Mouse (Mus musculus) kidney, embryonic 16.5 days (tissue): ENCODE measurements around the gene Zfp867. TPM values are rescaled to one million over a fixed set of nuclear protein-coding genes. Genes with fewer than 3 reads are reported as not detected.

Experiments
- ATAC-seq: fragments of 200-750 bp; cut with Nextera tagmentation; 2 replicates; pipeline ENCODE4 v1.8.0; 2017; ENCODE audit warnings: moderate TSS enrichment; ENCODE audit not compliant: low FRiP score, low TSS enrichment
- H3K27ac ChIP-seq: fragments of 300-500 bp; sonication (generic); 2 replicates; pipeline ENCODE4 v1.5.1; 2014; ENCODE audit warnings: low read length
- H3K27me3 ChIP-seq: fragments of 300-500 bp; sonication (generic); 2 replicates; pipeline ENCODE4 v1.6.1; 2014; ENCODE audit warnings: low read length, control low read depth, mixed read lengths; ENCODE audit not compliant: insufficient read depth
- H3K36me3 ChIP-seq: fragments of 300-500 bp; sonication (generic); 2 replicates; pipeline ENCODE4 v1.6.1; 2014; ENCODE audit warnings: low read length, control low read depth, mixed read lengths; ENCODE audit not compliant: insufficient read depth
- H3K4me1 ChIP-seq: fragments of 300-500 bp; sonication (generic); 2 replicates; pipeline ENCODE4 v1.6.1; 2014; ENCODE audit warnings: low read length, control low read depth, mixed read lengths; ENCODE audit not compliant: insufficient read depth
- H3K4me2 ChIP-seq: fragments of 300-500 bp; sonication (generic); replicated peaks from 2 replicates; pipeline ENCODE4 v1.6.1; 2014; ENCODE audit warnings: low read depth, low read length
- H3K4me3 ChIP-seq: fragments of 300-500 bp; sonication (generic); 2 replicates; pipeline ENCODE4 v1.5.1; 2014; ENCODE audit warnings: mild to moderate bottlenecking, low read length
- H3K9ac ChIP-seq: fragments of 300-500 bp; sonication (generic); replicated peaks from 2 replicates; pipeline ENCODE4 v1.6.1; 2014; ENCODE audit warnings: low read length
- H3K9me3 ChIP-seq: fragments of 300-500 bp; sonication (generic); 2 replicates; pipeline ENCODE4 v1.6.1; 2016; ENCODE audit warnings: low read length, control low read depth
- WGBS: fragments of 180-500 bp; shearing (Covaris S2); extraction: QIAGEN DNeasy Blood & Tissue Kit; methylation state at CpG from one replicate; pipeline ENCODE4 v1.1.7; 2014; 5-methylcytosine and 5-hydroxymethylcytosine counted together
- polyA plus RNA-seq: library from polyadenylated mRNA; unstranded; fragments of >200 nt; fragmentation: Nextera tagmentation; extraction: Ambion mirVana; gene quantifications from 2 replicates; pipeline ENCODE4 v1.2.1, GENCODE M21; 2015

Gene Zfp867
- polyA plus RNA-seq, 1 experiment from 2014 or later: 9.3 TPM

DNA sequence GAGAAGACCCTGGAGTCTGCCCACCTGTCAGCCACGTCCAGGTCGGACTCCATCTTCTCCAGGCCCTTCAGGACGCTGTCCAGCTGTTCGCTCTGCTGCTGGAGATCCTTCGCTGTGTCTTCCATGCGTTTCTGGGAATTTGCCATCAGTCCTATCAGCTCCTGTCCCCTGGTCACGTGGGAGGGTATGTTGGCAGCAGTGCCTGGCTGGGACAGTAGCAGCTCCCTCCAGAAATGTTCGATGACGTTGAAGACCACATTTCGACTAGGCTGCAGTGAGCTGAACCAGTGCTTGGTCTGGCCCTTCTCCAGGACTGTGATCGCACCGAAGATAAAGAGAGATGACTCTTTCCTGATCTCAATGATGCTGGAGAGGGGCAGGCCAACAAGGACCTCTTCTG lies 34.3 kb downstream of the Zfp867 start:
- 91% methylated on average over 12 of the region's 12 CpGs for WGBS
- Histone ChIP-seq H3K9me3 (peaks cover 10% of the 10 kb centered on the region), H3K36me3 (peaks cover 27% of the 10 kb centered on the region), H3K27ac (no peak overlapping the region), H3K4me2 (no peak overlapping the region), H3K4me3 (no peak overlapping the region), H3K4me1 (no peaks in the 10 kb centered on the region), H3K27me3 (no peaks in the 10 kb centered on the region), H3K9ac (no peak overlapping the region)
- ATAC-seq: no peak

DNA sequence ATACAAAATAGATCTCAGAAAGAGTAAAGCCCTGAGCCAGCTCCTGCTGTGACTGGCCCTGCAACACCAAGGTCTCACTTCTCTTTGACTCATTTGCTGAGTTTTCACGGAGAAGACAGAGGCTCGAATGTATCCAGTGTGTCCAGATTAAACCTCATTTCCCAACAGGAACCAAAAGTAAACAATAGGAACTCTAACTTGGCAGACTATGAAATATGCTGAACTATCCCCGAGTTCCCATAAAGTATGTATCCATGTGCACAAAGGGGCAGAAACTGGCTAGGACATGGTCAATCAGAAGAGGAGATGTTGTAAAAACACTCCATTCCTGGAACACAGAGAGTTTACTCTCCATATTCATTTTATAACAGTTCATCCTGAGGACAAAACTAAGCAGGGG lies 40.0 kb downstream of the Zfp867 start:
- no peak overlapping the region for H3K9ac ChIP-seq
- H3K27ac ChIP-seq: no peak overlapping the region
- H3K4me3 ChIP-seq: no peak overlapping the region
- no peaks in the 10 kb centered on the region for H3K27me3 ChIP-seq
- ATAC-seq: no peak
- WGBS: 53% methylated on average over 3 of the region's 3 CpGs
- peaks cover 28% of the 10 kb centered on the region for H3K36me3 ChIP-seq
- H3K9me3 ChIP-seq: peaks cover 7% of the 10 kb centered on the region
- no peak overlapping the region for H3K4me2 ChIP-seq
- H3K4me1 ChIP-seq: no peaks in the 10 kb centered on the region

DNA sequence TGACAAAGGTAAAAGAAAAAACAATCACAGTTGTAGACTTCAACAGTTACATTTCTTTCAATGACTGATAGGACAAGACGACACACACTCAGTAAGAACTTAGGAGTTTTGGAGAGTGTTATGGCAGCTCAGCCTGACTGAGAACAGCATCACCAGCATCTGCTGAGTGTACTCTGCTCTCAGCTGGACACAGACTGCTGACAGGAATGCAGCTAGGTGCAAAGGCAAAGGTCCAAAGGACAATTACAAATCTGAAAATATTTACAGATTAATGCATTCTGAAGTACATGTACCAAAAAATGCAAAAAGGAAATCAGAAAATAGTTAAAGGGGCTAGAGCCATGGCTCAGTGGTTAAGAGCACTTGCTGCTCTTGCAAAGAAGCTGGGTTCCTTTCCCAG lies 42.3 kb downstream of the Zfp867 start:
- H3K9me3 ChIP-seq: no peaks in the 10 kb centered on the region
- no peak overlapping the region for H3K27ac ChIP-seq
- no peak overlapping the region for H3K4me3 ChIP-seq
- H3K36me3 ChIP-seq: peaks cover 29% of the 10 kb centered on the region
- H3K4me2 ChIP-seq: no peak overlapping the region
- no peak overlapping the region for H3K9ac ChIP-seq
- no peaks in the 10 kb centered on the region for H3K4me1 ChIP-seq
- ATAC-seq: no peak
- H3K27me3 ChIP-seq: no peaks in the 10 kb centered on the region
- 93% methylated on average over 1 of the region's 1 CpGs for WGBS

DNA sequence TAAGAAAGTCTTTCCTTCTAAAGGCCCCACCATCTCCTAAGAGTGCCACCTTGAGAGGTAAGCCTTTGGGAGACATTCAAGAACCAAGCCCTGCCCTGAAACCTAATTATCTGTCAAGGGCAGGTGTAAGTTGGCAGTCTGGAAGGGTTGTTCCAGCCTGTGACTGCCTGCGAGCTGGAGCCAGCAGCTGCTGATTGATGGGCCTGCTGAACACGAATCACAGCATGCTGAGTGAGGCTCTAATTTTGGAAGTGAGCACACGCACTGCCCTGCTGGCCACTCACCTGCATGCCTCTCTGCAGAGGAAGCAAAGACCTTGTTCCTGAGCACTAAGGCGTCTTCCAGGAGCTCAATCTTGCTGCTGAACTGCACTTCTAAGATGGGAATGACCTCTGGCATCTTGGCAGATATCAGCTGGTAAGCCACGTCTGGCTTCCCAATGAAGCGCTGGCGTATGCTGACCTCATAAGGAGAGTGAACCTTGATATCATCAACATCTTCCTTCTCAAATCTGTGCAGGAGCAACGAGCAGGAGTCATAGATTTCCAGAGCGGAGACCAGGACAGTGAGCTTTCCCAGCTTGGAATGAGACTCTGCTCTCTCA lies 44.1 kb downstream of the Zfp867 start:
- no peak for ATAC-seq
- Histone ChIP-seq H3K27me3 (no peaks in the 10 kb centered on the region), H3K36me3 (peaks cover 31% of the 10 kb centered on the region), H3K4me2 (no peak overlapping the region), H3K9ac (no peak overlapping the region), H3K9me3 (no peaks in the 10 kb centered on the region), H3K4me3 (no peak overlapping the region), H3K27ac (no peak overlapping the region), H3K4me1 (no peaks in the 10 kb centered on the region)
- WGBS: 85% methylated on average over 9 of the region's 9 CpGs

- WGBS: 48% methylated on average over 7 of the region's 7 CpGs
- H3K27me3 ChIP-seq: no peaks in the 10 kb centered on the region
- ATAC-seq: no peak
- no peak overlapping the region for H3K4me3 ChIP-seq
- no peak overlapping the region for H3K4me2 ChIP-seq
- no peak overlapping the region for H3K9ac ChIP-seq
- no peak overlapping the region for H3K27ac ChIP-seq
- H3K36me3 ChIP-seq: peaks cover 34% of the 10 kb centered on the region
- no peaks in the 10 kb centered on the region for H3K4me1 ChIP-seq
- H3K9me3 ChIP-seq: no peaks in the 10 kb centered on the region
Measured at GRCm38 (mm10) chr11:59425671-59426101, 46.6 kb downstream of the Zfp867 start.

DNA sequence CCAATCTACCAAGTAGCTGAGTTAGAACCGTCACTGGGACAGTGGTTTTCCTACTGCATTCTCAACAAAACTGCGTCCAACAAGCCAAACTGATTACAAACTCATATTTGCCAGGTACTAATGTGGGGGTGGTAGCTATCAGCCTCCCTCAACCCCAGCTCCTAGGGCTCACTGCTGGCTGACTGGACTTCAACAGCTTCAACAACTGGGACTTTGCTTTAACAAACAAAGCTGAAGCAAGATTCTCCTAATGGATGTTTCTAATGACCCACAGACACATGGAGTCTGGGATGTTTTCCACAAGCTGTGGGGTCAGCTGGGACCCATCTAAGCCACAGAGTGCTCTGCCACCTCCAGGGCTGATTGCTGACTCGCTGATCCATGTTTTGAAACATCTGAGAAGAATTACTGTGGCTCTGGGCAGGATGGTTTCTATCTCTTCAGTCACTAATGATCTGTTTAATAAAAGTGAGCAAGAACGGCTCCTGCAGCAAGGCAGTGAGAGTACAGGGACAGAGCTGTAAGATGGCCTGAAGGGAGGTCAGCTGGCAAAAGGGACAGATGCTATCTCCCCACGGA lies 49.2 kb downstream of the Zfp867 start:
- WGBS: 72% methylated on average over 5 of the region's 5 CpGs
- Histone ChIP-seq H3K27ac (no peak overlapping the region), H3K36me3 (peaks cover 37% of the 10 kb centered on the region), H3K4me3 (no peak overlapping the region), H3K9me3 (no peaks in the 10 kb centered on the region), H3K9ac (no peak overlapping the region), H3K27me3 (no peaks in the 10 kb centered on the region), H3K4me1 (no peaks in the 10 kb centered on the region), H3K4me2 (no peak overlapping the region)
- ATAC-seq: no peak

GRCm38 (mm10) chr11:59421967-59422366 lies 50.3 kb downstream of the Zfp867 start:
- WGBS: 92% methylated on average over 2 of the region's 2 CpGs
- H3K27me3 ChIP-seq: no peaks in the 10 kb centered on the region
- no peaks in the 10 kb centered on the region for H3K4me1 ChIP-seq
- ATAC-seq: no peak
- H3K9me3 ChIP-seq: no peaks in the 10 kb centered on the region
- peaks cover 35% of the 10 kb centered on the region for H3K36me3 ChIP-seq
- H3K4me3 ChIP-seq: no peak overlapping the region
- H3K4me2 ChIP-seq: no peak overlapping the region
- no peak overlapping the region for H3K9ac ChIP-seq
- H3K27ac ChIP-seq: no peak overlapping the region

GRCm38 (mm10) chr11:59421436-59421835 lies 50.8 kb downstream of the Zfp867 start:
- Histone ChIP-seq H3K9ac (no peak overlapping the region), H3K4me2 (no peak overlapping the region), H3K27ac (no peak overlapping the region), H3K4me1 (no peaks in the 10 kb centered on the region), H3K27me3 (no peaks in the 10 kb centered on the region), H3K4me3 (no peak overlapping the region), H3K9me3 (no peaks in the 10 kb centered on the region), H3K36me3 (peaks cover 30% of the 10 kb centered on the region)
- ATAC-seq: no peak
- WGBS: 86% methylated on average over 8 of the region's 8 CpGs

DNA sequence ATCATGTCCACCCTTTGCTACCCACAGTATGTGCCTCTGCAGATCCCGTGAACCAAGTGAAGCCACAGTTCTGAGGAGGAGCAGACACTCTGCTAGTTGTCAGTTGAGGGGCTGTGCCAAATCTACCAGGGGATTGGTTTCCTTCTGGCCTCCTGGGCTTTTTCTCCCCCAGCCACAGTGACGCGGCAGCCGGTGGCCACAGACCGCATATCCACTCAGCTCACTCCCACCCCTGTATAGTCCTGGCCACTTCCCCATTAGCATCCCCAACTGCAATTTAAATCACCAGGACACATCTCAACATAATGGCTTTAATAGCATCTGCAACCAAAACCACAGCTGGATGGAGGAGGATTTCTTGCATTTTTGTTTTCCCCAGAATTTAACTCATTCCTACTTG lies 53.6 kb downstream of the Zfp867 start:
- no peaks in the 10 kb centered on the region for H3K9me3 ChIP-seq
- H3K4me1 ChIP-seq: no peaks in the 10 kb centered on the region
- H3K9ac ChIP-seq: no peak overlapping the region
- no peak overlapping the region for H3K27ac ChIP-seq
- H3K36me3 ChIP-seq: peaks cover 18% of the 10 kb centered on the region
- no peak overlapping the region for H3K4me2 ChIP-seq
- 61% methylated on average over 5 of the region's 5 CpGs for WGBS
- H3K4me3 ChIP-seq: no peak overlapping the region
- 0 out of 2 replicates have a peak, but pooled peaks have one; percentile 23 for ATAC-seq
- H3K27me3 ChIP-seq: no peaks in the 10 kb centered on the region

DNA sequence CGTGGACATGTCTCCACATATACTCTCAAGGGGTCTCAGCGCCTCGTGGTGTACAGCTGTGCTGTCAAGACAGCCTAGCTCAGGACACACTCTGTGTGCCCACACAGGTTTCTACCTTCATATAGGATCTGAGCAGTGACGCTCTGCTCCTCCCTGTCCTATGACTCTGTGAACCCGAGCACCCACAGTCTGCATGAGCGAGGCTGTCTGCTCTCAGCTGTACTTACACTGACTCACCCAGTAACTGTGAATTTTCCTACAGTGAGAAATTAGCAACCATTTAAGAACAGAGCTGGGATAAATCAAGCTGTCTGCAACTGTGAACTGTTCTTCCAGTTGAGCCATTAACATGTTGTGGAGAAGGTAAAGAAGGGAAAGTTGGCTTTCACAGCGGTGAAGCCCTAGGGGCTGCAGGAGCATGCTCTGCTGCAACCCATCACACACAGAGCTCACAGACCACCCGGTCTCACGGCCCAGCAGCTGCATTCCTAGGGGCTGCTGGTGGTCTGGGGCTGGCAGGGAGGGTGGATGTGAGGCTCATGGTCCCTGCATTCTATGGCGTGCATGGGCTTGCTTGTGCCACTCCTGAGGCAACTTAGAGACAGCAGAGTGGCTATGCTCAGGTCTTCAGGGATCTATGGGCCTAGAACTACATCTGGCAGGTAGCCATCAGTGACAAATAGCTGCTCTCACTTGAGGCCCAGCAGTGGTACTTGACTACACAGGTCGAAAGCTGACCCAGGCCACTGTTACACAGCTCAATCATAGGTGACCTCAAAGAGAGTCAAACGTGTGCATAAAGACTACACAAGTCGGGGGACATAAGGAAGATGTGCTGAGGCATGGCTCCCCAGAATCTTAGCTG lies 59.0 kb downstream of the Zfp867 start:
- ATAC-seq: no peak
- H3K27ac ChIP-seq: no peak overlapping the region
- WGBS: 75% methylated on average over 13 of the region's 13 CpGs

More for the DNA sequence above, 59.0 kb downstream of the Zfp867 start:
- H3K27me3 ChIP-seq: no peaks in the 10 kb centered on the region
- peaks cover 11% of the 10 kb centered on the region for H3K4me1 ChIP-seq
- H3K4me2 ChIP-seq: no peak overlapping the region
- no peaks in the 10 kb centered on the region for H3K9me3 ChIP-seq
- H3K36me3 ChIP-seq: peaks cover 10% of the 10 kb centered on the region; the same call in 1 of the 2 replicates
- no peak overlapping the region for H3K9ac ChIP-seq
- no peak overlapping the region for H3K4me3 ChIP-seq
